Mouse (Mus musculus) naive thymus-derived CD4-positive, alpha-beta T cell, adult 2 months (primary cell): ENCODE results near the gene Brms1.
"Not testable (repeated sequence)": the region's sequence is repeated elsewhere in the genome, so short reads cannot be mapped to it uniquely, and the experiment has no call there.

Experiments used
- DNase-seq: peaks from one replicate; pipeline ENCODE4 v3.0.0-alpha.2; 2011; ENCODE audit warnings: low read depth

Brms1 gene

GRCm38 (mm10) chr19:5040862-5041523, at the start of gene Brms1:
TSS of gene Brms1 (plus strand) at chr19:5041354.
- DNase-seq, result peak; percentile 90

DNA sequence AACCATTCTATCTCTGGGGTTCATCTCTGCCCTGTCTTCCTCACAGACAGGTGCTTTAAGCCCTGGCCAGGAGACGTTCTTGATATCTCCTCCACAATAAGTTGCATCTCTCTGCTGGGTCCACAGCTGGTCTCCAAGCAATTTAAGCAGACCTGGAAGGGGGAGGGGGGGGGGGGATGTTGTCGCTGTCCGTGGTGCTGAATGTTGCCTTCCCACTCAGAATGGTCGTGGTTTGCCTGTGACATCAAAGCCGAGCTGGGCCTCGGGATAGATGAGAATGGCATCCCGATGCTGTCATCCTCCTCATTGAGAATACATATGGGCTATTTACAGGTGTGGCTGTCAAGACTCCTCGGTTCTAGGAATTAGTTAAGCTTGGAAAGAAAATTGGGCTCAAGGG, 48.8 kb upstream of the Brms1 start:
- DNase-seq, result no peak

- DNase-seq, result no peak
Measured at GRCm38 (mm10) chr19:4992904-4993303, 48.2 kb upstream of the Brms1 start.

- no peak for DNase-seq
Measured at GRCm38 (mm10) chr19:4994043-4994442, 47.1 kb upstream of the Brms1 start.

- no peak for DNase-seq
Measured at GRCm38 (mm10) chr19:4999445-5000140, 41.6 kb upstream of the Brms1 start.

- DNase-seq, result peak; percentile 87
Measured at GRCm38 (mm10) chr19:5001666-5002406, 39.3 kb upstream of the Brms1 start.

DNA sequence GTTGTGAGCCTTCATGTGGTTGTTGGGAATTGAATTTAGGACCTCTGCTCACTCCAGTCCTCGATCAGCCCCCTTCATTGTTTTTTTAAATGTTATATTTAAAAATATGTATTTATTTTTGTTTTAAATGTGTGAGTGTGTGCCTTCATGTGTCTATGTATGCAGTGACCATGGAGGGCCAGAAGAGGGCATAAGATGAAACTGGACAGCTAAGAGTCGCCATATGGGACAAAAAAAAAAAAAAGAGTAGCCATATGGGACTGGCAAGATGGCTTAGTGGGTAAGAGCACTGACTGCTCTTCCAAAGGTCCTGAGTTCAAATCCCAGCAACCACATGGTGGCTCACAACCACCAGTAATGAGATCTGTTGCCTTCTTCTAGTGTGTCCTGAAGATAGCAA, 37.5 kb upstream of the Brms1 start:
- not testable (repeated sequence) for DNase-seq

- no peak for DNase-seq
Measured at GRCm38 (mm10) chr19:5004925-5005324, 36.2 kb upstream of the Brms1 start.

DNA sequence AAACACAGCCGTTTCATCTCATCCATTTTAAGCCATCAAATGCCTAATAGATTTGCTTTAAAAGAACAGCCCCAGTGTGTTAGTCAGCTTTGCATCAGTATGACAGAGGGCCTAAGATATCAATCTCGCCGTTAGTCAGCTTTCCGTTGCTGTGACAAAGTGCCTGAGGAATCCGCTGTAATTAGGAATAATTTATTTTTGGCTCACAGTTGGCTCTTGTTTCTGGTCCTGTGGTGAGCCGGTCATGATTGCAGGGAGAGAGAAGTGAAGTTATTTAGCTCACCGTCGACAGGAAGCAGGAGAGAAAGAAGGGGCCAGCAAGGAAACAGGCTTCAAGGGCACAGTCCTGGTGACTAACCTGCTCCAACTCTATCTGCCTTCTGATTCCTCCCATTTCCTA, 28.0 kb upstream of the Brms1 start:
- no peak for DNase-seq

DNA sequence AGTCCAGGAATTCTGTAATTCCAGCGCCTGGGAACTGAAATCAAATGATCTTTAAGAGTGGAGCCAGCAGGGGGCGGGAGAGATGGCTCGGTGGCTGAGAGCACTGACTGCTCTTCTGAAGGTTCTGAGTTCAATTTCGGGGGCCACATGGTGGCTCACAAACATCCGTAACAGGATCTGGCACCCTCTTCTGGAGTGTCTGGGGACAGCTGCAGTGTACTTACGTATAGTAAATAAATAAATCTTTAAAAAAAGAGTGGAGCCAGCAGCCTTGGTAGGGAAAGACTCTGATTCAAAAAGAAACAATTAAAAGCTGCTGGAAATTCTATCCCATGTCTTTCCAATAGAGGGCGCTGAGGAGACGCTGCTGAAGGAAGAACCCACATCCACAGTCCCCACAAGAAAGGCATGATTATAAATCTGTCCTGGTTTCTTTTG, 26.2 kb upstream of the Brms1 start:
- peak; percentile 82 for DNase-seq

- DNase-seq, result no peak
Measured at GRCm38 (mm10) chr19:5016221-5016742, 24.9 kb upstream of the Brms1 start.

GRCm38 (mm10) chr19:5016782-5017181, 24.4 kb upstream of the Brms1 start:
- peak; percentile 86 for DNase-seq

- DNase-seq, result no peak
Measured at GRCm38 (mm10) chr19:5017611-5018010, 23.5 kb upstream of the Brms1 start.

DNA sequence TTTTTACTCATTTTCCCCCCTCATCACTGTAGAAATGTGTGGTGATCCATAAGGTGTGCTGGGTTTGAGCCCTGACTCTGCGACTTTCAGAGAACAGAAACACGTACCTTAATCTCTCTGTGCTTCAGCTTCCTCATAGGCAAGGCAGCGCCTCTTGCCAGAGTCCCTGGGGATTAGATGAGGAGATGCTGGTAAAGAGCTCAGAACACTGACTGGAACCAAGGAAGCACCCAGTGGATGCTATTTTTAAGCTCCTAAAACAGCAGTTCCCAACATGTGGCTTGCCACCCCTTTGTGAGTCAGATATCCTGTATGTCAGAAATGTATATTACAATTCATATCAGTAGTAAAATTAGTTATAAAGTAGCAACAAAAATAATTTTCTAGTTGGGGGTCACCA, 23.0 kb upstream of the Brms1 start:
- no peak for DNase-seq

DNA sequence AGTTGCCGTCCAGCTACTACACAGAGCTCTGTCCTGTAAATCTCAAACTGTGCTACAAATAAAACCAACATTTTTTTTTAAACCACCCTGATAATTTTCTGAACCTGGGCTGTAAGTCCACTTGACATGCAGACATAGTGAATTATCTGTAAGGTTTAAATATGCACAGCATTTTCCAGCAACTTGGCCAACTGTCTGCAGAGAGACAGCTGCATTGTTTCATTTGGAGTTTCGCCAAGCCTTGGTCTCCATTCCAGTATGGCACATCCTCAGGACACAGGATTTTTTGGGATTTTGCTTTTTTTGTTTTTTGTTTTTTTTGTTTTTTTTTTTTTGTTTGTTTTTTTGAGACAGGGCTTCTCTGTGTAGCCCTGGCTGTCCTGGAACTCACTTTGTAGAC, 19.7 kb upstream of the Brms1 start:
- no peak for DNase-seq

DNA sequence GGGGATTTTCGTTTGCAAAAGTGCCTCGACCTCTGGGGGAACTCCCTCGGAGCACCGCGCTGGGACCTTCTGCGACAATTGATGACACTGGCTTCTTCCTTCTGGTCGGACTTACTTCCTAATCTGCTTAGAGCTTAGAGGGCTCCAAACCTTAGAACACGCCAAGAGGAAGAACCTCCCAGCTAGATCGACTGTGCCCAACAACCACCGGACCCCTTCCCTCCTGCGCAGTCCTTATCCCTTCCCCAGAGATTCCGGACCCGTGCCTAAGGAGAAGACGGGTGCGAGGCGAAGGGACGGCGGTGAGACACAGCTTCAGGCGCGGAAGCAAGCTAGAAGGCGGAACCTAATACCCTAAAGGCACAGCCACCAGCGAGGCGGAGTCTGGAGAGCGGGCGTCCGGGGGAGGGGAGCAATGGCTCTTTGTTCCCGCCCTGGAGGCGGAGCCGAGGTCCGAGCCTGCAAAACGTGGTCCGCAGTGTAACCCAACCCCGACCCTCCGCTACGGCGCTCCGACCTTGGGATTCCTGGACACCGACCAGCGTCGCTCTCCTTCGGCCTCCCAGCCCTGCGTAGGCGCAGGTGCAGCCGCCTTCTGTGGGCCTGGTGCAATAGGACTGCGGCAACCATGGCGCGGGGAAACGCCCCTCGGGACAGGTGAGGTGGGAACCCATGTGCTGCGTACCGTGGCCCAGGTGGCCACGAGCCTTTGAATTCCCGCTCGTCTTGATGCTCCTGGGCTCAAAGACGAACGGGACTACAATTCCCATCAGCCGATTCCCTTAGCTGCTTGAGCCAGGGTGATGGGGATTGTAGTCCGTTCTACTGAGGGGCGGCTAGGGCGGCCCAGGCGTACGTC, 17.3 kb upstream of the Brms1 start, which contains the start of gene Slc29a2:
Gene Slc29a2 (plus strand): TSS at position 240 of the 859 bp plus-strand sequence.
- peak; percentile 88 for DNase-seq

DNA sequence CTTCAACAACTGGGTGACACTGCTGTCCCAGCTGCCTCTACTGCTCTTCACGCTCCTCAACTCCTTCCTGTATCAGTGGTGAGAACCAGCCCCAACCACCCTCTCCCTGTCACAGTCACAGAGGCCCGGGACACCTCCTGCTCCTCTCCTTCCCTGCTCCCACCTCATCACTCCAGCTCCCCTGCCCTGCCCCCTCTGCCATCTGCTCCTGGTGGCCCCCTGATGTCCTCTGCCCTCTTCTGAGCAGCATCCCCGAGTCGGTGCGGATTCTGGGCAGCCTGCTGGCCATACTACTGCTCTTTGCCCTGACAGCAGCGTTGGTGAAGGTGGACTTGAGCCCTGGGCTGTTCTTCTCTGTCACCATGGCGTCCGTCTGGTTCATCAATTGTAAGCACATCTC, 15.0 kb upstream of the Brms1 start:
- DNase-seq, result no peak

DNA sequence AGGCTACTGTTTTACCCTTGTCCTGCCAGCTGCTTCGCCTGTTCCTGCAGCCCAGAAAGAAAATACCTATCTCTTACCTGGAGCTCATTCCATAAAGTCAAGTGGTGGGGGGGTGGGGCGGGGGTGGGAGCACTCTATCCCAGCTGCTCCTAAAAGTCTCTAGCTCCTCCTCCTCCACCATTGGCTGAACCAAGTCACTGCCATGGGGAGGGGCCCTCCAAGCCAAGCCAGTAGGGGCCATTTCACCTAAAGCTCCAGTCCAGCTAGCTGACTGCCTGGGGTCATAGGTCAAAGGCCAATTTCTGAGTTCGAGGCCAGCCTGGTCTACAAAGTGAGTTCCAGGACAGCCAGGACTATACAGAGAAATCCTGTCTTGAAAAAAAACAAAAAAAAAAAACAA, 8.5 kb upstream of the Brms1 start:
- no peak for DNase-seq

DNA sequence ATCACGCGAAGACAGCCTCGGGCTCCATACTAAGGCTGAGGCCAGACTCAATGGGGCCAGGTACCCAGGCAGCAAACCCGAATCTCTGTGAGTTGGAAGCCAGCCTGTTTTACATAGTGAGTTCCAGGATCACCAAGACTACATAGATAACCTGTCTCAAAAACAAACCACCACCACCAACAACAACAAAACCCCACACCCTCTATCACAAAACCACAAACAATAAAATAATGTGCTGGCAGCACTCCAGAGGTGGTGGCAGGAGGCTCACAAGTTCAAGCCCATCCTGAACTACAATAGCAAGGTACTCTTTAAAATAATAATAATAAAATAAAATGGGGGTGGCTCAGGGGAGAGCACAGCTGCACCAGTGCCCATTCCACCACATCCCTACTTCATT, 4.6 kb upstream of the Brms1 start:
- DNase-seq, result no peak

DNA sequence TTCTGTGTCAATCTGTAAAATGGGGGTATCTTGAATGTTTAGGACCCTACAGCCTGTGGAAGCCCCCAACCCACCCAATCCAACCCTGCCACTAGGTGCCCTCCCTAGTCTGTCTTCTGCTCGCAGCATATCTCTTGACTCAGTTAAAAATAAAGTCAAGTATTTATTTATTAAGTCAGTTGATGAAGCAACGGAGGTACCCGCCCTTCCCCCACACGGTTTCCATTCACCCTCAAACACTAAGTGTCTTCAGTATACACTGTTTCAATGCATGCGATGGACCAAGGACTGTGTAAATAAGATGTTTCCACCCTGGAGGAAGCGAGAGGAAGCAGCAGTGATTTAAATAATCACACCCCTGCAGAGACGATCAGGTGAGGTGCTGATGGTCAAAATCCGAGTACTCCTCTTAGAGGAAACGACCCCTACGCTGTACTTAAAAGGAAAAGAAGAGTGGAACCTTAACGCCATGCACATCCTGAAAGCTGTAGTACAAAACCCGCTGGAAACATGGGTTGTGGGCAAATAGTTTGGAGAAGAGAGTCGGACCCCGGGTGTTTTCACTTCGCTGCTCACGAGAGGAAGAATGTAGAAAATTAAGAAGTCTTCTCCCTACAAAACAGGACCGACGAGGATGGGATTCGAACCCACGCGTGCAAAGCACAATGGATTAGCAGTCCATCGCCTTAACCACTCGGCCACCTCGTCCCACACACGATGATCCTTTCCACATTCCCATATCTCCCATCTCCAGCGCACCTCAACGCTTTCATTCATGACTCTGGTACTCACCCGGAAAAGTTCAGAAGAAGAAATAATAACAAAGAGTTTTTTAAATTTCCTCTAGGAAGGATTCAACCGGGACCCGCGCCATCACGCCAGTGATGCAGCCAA, 3.2 kb upstream of the Brms1 start:
- DNase-seq, result peak; percentile 59

DNA sequence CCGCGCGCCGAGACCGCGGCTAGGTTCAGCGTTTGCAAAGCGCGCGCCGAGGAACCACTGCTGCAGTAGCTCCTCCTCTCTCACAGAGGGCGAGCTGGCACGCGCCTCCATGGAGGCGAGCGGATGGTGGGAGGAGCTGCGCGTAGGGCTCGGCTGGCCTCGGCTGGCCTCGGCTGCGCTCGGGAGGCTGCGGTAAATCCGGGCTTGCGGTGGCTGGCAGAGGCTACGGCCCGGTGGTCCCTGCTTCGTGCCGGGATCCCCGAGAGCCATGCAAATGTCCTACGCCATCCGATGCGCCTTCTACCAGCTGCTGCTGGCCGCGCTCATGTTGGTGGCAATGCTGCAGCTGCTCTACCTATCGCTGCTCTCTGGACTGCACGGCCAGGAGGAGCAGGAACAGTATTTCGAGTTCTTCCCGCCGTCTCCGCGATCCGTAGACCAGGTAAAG, 2.4 kb upstream of the Brms1 start, which contains the start of the genes B4gat1 and AC124502.3:
Gene B4gat1 (plus strand): TSS at position 118 of the 448 bp plus-strand sequence.
Gene AC124502.3 (plus strand): TSS at position 183 of the 448 bp plus-strand sequence.
- peak; percentile 88 for DNase-seq
